Mouse (Mus musculus) erythroblast, embryonic 14.5 days (primary cell): Measurements from ENCODE around the gene Ssna1.

Experiments
- GATA1 ChIP-seq: IDR thresholded peaks from 2 replicates; pipeline ENCODE4 v1.6.1; 2012; ENCODE audit warnings: low read length, inconsistent platforms, mixed read lengths
- TAL1 ChIP-seq: IDR thresholded peaks from 3 replicates; pipeline ENCODE4 v1.6.1; 2012; ENCODE audit warnings: low read length, inconsistent platforms, mixed read lengths

GRCm38 (mm10) chr2:25285551-25285950 lies 13.3 kb upstream of the Ssna1 start:
- TF ChIP-seq TAL1: no peak
- TF ChIP-seq GATA1: no peak
